Mouse (Mus musculus): Measurements from ENCODE around the gene Slco2b1. TPM values are rescaled to one million over a fixed set of nuclear protein-coding genes. Genes with fewer than 3 reads are reported as not detected.

Gene Slco2b1
- polyA plus RNA-seq, 1 experiment = 17.4 TPM

- no peak overlapping the region for H3K4me3 ChIP-seq (ENCODE audit: insufficient read depth, low read length)
- no peaks in the 10 kb centered on the region for H3K4me1 ChIP-seq (ENCODE audit: control insufficient read depth, insufficient read depth, low read length)
- no peak for TF ChIP-seq POLR2A (IDR thresholded peaks at IDR 0.05; ENCODE audit: extremely low read depth, insufficient read depth, low read length)
- no peak for TF ChIP-seq CTCF (IDR thresholded peaks at IDR 0.05; ENCODE audit: extremely low read depth, insufficient read depth, low read length)
- no peak overlapping the region for H3K27ac ChIP-seq (ENCODE audit: insufficient read depth, low read length)
These were observed 77.0 kb downstream of the Slco2b1 start for GRCm38 (mm10) chr7:99633966-99634665.

- Histone ChIP-seq H3K4me3 (ENCODE audit: insufficient read depth, low read length) (no peak overlapping the region), H3K27ac (ENCODE audit: insufficient read depth, low read length) (no peak overlapping the region), H3K4me1 (ENCODE audit: control insufficient read depth, insufficient read depth, low read length) (no peaks in the 10 kb centered on the region)
- no peak for TF ChIP-seq POLR2A (IDR thresholded peaks at IDR 0.05; ENCODE audit: extremely low read depth, insufficient read depth, low read length)
- no peak for TF ChIP-seq CTCF (IDR thresholded peaks at IDR 0.05; ENCODE audit: extremely low read depth, insufficient read depth, low read length)
These were observed 78.9 kb downstream of the Slco2b1 start for GRCm38 (mm10) chr7:99632286-99632685.

- Histone ChIP-seq H3K4me3 (ENCODE audit: insufficient read depth, low read length) (no peak overlapping the region; the same call in 1 of the 2 replicates), H3K4me1 (ENCODE audit: control insufficient read depth, insufficient read depth, low read length) (no peaks in the 10 kb centered on the region), H3K27ac (ENCODE audit: insufficient read depth, low read length) (no peak overlapping the region)
- no peak for TF ChIP-seq CTCF (IDR thresholded peaks at IDR 0.05; ENCODE audit: extremely low read depth, insufficient read depth, low read length)
- no peak for TF ChIP-seq POLR2A (IDR thresholded peaks at IDR 0.05; ENCODE audit: extremely low read depth, insufficient read depth, low read length)
These were observed 83.8 kb downstream of the Slco2b1 start for GRCm38 (mm10) chr7:99627366-99627765.

- Histone ChIP-seq H3K4me1 (ENCODE audit: control insufficient read depth, insufficient read depth, low read length) (no peaks in the 10 kb centered on the region), H3K4me3 (ENCODE audit: insufficient read depth, low read length) (peak within 1 kb of the TSS; percentile 35), H3K27ac (ENCODE audit: insufficient read depth, low read length) (no peak within 1 kb of the TSS)
- no peak for TF ChIP-seq CTCF (IDR thresholded peaks at IDR 0.05; ENCODE audit: extremely low read depth, insufficient read depth, low read length)
- TF ChIP-seq POLR2A (IDR thresholded peaks at IDR 0.05; ENCODE audit: extremely low read depth, insufficient read depth, low read length) = no peak
These were observed 84.5 kb downstream of the Slco2b1 start, which contains the start of gene Tpbgl for GRCm38 (mm10) chr7:99626376-99627270. Gene Tpbgl, minus strand, starts transcription at chr7:99627103.

- TF ChIP-seq CTCF (IDR thresholded peaks at IDR 0.05; ENCODE audit: extremely low read depth, insufficient read depth, low read length) = peak; percentile 62
- TF ChIP-seq POLR2A (IDR thresholded peaks at IDR 0.05; ENCODE audit: extremely low read depth, insufficient read depth, low read length) = no peak
- peak overlapping the region; percentile 35 for H3K4me3 ChIP-seq (ENCODE audit: insufficient read depth, low read length)
- H3K4me1 ChIP-seq (ENCODE audit: control insufficient read depth, insufficient read depth, low read length) = no peaks in the 10 kb centered on the region
- H3K27ac ChIP-seq (ENCODE audit: insufficient read depth, low read length) = no peak overlapping the region
These were observed 85.3 kb downstream of the Slco2b1 start for GRCm38 (mm10) chr7:99625722-99626375.

GRCm38 (mm10) chr7:99618860-99619259 lies 92.3 kb downstream of the Slco2b1 start:
- Histone ChIP-seq H3K4me1 (ENCODE audit: control insufficient read depth, insufficient read depth, low read length) (no peaks in the 10 kb centered on the region), H3K4me3 (ENCODE audit: insufficient read depth, low read length) (no peak overlapping the region)
- TF ChIP-seq POLR2A (IDR thresholded peaks at IDR 0.05; ENCODE audit: extremely low read depth, insufficient read depth, low read length) (no peak), CTCF (IDR thresholded peaks at IDR 0.05; ENCODE audit: extremely low read depth, insufficient read depth, low read length) (peak; percentile 68)

GRCm38 (mm10) chr7:99618264-99618663 lies 92.9 kb downstream of the Slco2b1 start:
- TF ChIP-seq POLR2A (IDR thresholded peaks at IDR 0.05; ENCODE audit: extremely low read depth, insufficient read depth, low read length) = no peak
- H3K4me3 ChIP-seq (ENCODE audit: insufficient read depth, low read length) = no peak overlapping the region
- H3K4me1 ChIP-seq (ENCODE audit: control insufficient read depth, insufficient read depth, low read length) = no peaks in the 10 kb centered on the region
- H3K27ac ChIP-seq (ENCODE audit: insufficient read depth, low read length) = no peak overlapping the region

More at GRCm38 (mm10) chr7:99618860-99619259, 92.3 kb downstream of the Slco2b1 start:
- no peak overlapping the region for H3K27ac ChIP-seq (ENCODE audit: insufficient read depth, low read length)

Other genes starting within 250 kb of the Slco2b1 start
- 2.2 and 3.5 TPM in 2 replicates for gene Klhl35, start 245.3 kb downstream of the Slco2b1 start, polyA plus RNA-seq (2012; rRNA removed)
- gene Rps3, start 227.6 kb downstream of the Slco2b1 start, polyA plus RNA-seq (2012; rRNA removed) = 530 and 542 TPM in 2 replicates
- gene Arrb1, start 175.9 kb downstream of the Slco2b1 start, polyA plus RNA-seq (2012; rRNA removed) = 130 and 141 TPM in 2 replicates
- 2.3 and 2.8 TPM in 2 replicates for gene Tpbgl, start 84.2 kb downstream of the Slco2b1 start, polyA plus RNA-seq (2012; rRNA removed)
- gene Olfr520, start 18.9 kb upstream of the Slco2b1 start, polyA plus RNA-seq (2012; rRNA removed) = 0.19 TPM in 1 of 2 replicates, not detected in the other
- gene Olfr521, start 52.2 kb upstream of the Slco2b1 start, polyA plus RNA-seq (2012; rRNA removed) = not detected in 2 replicates
- gene Neu3, start 117.1 kb upstream of the Slco2b1 start, polyA plus RNA-seq (2012; rRNA removed) = 1.9 and 2.0 TPM in 2 replicates
- gene Xrra1, start 147.8 kb upstream of the Slco2b1 start, polyA plus RNA-seq (2012; rRNA removed) = 0.96 and 1.3 TPM in 2 replicates
- 65.2 and 68.3 TPM in 2 replicates for gene Spcs2, start 152.1 kb upstream of the Slco2b1 start, polyA plus RNA-seq (2012; rRNA removed)

Data from cortical plate, adult 2 months (tissue).